Mouse (Mus musculus) gastrocnemius, postnatal 25 days (tissue): Measurements from ENCODE around the gene Olfr181. TPM values are rescaled to one million over a fixed set of nuclear protein-coding genes. Genes with fewer than 3 reads are reported as not detected.

Source experiments
- DNase-seq: peaks from one replicate; pipeline ENCODE4 v3.0.0; 2022
- long read RNA-seq, 2 experiments: library from polyadenylated mRNA; stranded (forward); transcript quantifications; one replicate each; pipeline ENCODE4 v2.0.0; 2021
- total RNA-seq, 2 experiments: library from RNA; stranded (reverse); gene quantifications; 1 replicate in 1 of 2; 2 replicates in 1 of 2; pipeline ENCODE4 v1.2.3; 2021

Gene Olfr181
- total RNA-seq: not detected
- long read RNA-seq, experiment 1: 0 reads
- long read RNA-seq, experiment 2: 0 reads

- DNase-seq: no peak
These were observed at the start of gene Olfr181 for GRCm38 (mm10) chr16:58928655-58929054. Gene Olfr181, minus strand, starts transcription at chr16:58928755.

DNA sequence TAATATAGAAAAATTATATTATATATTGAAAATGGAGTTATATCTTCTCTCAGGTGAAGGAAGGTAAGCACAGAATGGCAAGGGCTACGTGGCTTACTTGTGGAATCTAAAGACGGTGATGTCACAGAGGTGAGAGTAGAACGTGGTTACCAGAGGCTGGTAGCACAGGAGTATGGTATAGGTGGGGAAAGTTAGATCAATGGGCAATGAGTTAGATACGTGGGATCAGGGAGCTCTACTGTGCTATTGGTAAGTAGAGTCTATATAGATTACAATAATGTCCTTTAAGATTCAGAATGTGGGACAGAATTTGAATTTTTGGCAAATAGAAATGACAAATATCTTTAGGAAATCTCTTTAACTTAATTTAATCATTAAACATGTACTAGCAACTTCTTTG lies 737 bp upstream of the Olfr181 start, which contains the start of gene Olfr180:
Gene Olfr180, minus strand, starts transcription at position 101 of the 400 bp plus-strand sequence.
- DNase-seq: no peak

- no peak for DNase-seq
These were observed 36.6 kb downstream of the Olfr181 start, which contains the start of gene Olfr178 for GRCm38 (mm10) chr16:58891963-58892362. Gene Olfr178, minus strand, starts transcription at chr16:58892063.

- DNase-seq: no peak
These were observed 44.1 kb downstream of the Olfr181 start for GRCm38 (mm10) chr16:58884416-58884815.

Other genes starting within 250 kb of the Olfr181 start
- gene Gpr15, start 209.7 kb downstream of the Olfr181 start, total RNA-seq: not detected
- 10 to 100 TPM; 63.9 to 64.2 TPM for gene Cldnd1, start 200.8 kb downstream of the Olfr181 start, total RNA-seq
- not detected for gene Olfr172, start 165.6 kb downstream of the Olfr181 start, total RNA-seq
- not detected for gene Olfr173, start 128.5 kb downstream of the Olfr181 start, total RNA-seq
- gene Olfr175-ps1, start 102.0 kb downstream of the Olfr181 start, total RNA-seq: not detected
- not detected for gene Olfr177, start 54.0 kb downstream of the Olfr181 start, total RNA-seq
- not detected for gene Olfr178, start 36.7 kb downstream of the Olfr181 start, total RNA-seq
- not detected for gene Olfr180, start 637 bp upstream of the Olfr181 start, total RNA-seq
- not detected for gene Olfr183, start 66.6 kb upstream of the Olfr181 start, total RNA-seq
- gene Olfr186, start 101.5 kb upstream of the Olfr181 start, total RNA-seq: not detected
- not detected for gene Olfr187, start 111.0 kb upstream of the Olfr181 start, total RNA-seq
- gene Olfr190, start 149.2 kb upstream of the Olfr181 start, total RNA-seq: not detected
- gene Olfr191, start 161.1 kb upstream of the Olfr181 start, total RNA-seq: not detected
- gene Olfr193, start 183.1 kb upstream of the Olfr181 start, total RNA-seq: not detected
- not detected for gene Olfr194, start 192.3 kb upstream of the Olfr181 start, total RNA-seq
- gene Olfr195, start 218.3 kb upstream of the Olfr181 start, total RNA-seq: not detected
- gene Olfr196, start 241.7 kb upstream of the Olfr181 start, total RNA-seq: not detected